Mouse (Mus musculus): ENCODE measurements around the gene Atg4c. TPM values are rescaled to one million over a fixed set of nuclear protein-coding genes. Genes with fewer than 3 reads are reported as not detected.

Gene Atg4c
- total and polyA plus RNA-seq, 3 experiments = 1.2 to 2.3 TPM; not detected in 1

GRCm38 (mm10) chr4:99238305-99238704 lies 44.6 kb downstream of the Atg4c start:
- DNase-seq (ENCODE audit: low read depth, low spot score) = peak; percentile 57
- Histone ChIP-seq H3K4me3 (ENCODE audit: control insufficient read depth in 1 of 2, insufficient read depth in 1 of 2, low read depth in 2 of 2, low read length in 2 of 2) (no peak overlapping the region), H3K9ac (ENCODE audit: control insufficient read depth, low read depth, low read length, poor library complexity, severe bottlenecking) (no peak overlapping the region), H3K9me3 (replicated peaks; ENCODE audit: insufficient read depth, low read length) (no peaks in the 10 kb centered on the region), H3K27ac (ENCODE audit: control insufficient read depth, low read depth, low read length) (no peak overlapping the region), H3K4me1 (ENCODE audit: control insufficient read depth in 1 of 2, insufficient read depth in 2 of 2, low read length in 2 of 2) (no peaks in the 10 kb centered on the region), H3K36me3 (ENCODE audit: control insufficient read depth in 1 of 2, insufficient read depth in 2 of 2, low read length in 2 of 2) (no peaks in the 10 kb centered on the region), H3K79me2 (ENCODE audit: control insufficient read depth, insufficient read depth, low read length, poor library complexity) (no peaks in the 10 kb centered on the region), H3K27me3 (ENCODE audit: control insufficient read depth in 1 of 2, insufficient read depth in 2 of 2, low read length in 2 of 2) (no peaks in the 10 kb centered on the region)
- TF ChIP-seq NELFE (IDR thresholded peaks at IDR 0.05; ENCODE audit: low read depth, low read length) (no peak), CTCF (IDR thresholded peaks at IDR 0.05 in 2 of 3, conservative IDR thresholded peaks at IDR 0.05 in 1 of 3; ENCODE audit: control insufficient read depth in 1 of 3, insufficient read depth in 1 of 3, low read depth in 2 of 3, low read length in 3 of 3, poor library complexity in 1 of 3, severe bottlenecking in 1 of 3) (peak; percentile 35 to 53 (median 52)), GABPA (IDR thresholded peaks at IDR 0.05; ENCODE audit: low read depth, low read length) (no peak), SMC3 (IDR thresholded peaks at IDR 0.05; ENCODE audit: low read depth, low read length) (peak; percentile 9; the same call in 1 of the 2 replicates)

DNA sequence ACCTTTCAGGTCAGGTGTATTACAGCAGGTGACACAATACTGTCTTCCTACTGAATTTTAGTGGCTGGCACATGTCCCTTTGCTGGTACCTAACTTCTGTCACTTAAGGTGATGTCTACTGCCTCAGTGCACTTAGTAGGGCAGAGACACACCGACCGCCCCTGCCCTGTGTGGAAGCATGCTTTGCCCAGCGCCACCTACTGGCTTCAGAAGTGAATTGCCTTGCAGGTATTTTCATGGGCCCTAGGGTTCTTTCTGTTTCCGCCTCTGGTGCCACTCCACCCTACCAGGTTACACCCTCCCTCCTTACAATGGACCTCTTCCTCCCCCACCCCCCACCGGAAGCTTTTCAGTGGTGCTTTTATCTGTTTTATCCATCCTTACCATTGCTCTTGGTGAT lies 47.9 kb downstream of the Atg4c start:
- DNase-seq (ENCODE audit: low read depth, low spot score) = peak; percentile 38
- H3K36me3 ChIP-seq (ENCODE audit: control insufficient read depth in 1 of 2, insufficient read depth in 2 of 2, low read length in 2 of 2) = no peaks in the 10 kb centered on the region

DNA sequence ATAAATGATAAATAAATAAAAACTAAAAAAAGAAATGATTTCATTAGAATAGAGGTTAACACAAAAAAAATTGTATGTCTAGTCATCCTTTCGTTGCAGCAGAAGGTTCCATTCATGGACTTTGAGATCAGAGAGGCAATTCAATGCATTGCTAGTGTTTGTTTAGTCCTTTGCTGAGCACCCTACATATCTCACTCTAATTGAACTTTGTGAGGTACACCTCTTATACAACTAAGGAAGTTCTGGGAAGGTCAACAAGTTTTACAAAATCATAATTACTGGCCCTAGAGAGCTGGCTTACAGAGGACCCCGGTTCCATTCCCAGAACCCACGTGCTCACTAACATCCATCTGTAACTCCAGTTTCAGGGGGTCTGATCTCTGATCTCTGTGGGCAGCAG lies 55.6 kb downstream of the Atg4c start:
- H3K79me2 ChIP-seq (ENCODE audit: control insufficient read depth, insufficient read depth, low read length, poor library complexity) = no peaks in the 10 kb centered on the region
- H3K4me1 ChIP-seq (ENCODE audit: control insufficient read depth in 1 of 2, insufficient read depth in 2 of 2, low read length in 2 of 2) = peaks cover 0 to 5% of the 10 kb centered on the region in 2 experiments; a peak in 2 of 4 replicates
- TF ChIP-seq NRF1 (IDR thresholded peaks at IDR 0.05; ENCODE audit: insufficient read depth, low read depth, low read length, poor library complexity, severe bottlenecking) = no peak
- no peak for TF ChIP-seq GATA1 (IDR thresholded peaks at IDR 0.05; ENCODE audit: low read depth, low read length)
- no peak for TF ChIP-seq MAZ (IDR thresholded peaks at IDR 0.05; ENCODE audit: low read depth, low read length)
- TF ChIP-seq SMC3 (IDR thresholded peaks at IDR 0.05; ENCODE audit: low read depth, low read length) = no peak
- no peak for TF ChIP-seq TAL1 (IDR thresholded peaks at IDR 0.05; ENCODE audit: low read length)
- no peak for TF ChIP-seq HCFC1 (IDR thresholded peaks at IDR 0.05; ENCODE audit: low read depth, low read length)
- no peak for TF ChIP-seq UBTF (IDR thresholded peaks at IDR 0.05; ENCODE audit: borderline replicate concordance, insufficient read depth, low read depth, low read length)
- no peak for TF ChIP-seq CHD2 (IDR thresholded peaks at IDR 0.05; ENCODE audit: low read length)
- no peak for TF ChIP-seq MEF2A (IDR thresholded peaks at IDR 0.05; ENCODE audit: extremely low read depth, insufficient replicate concordance, low read depth, low read length, poor library complexity, severe bottlenecking)
- no peak for TF ChIP-seq E2F4 (IDR thresholded peaks at IDR 0.05; ENCODE audit: borderline replicate concordance, low read depth, low read length)
- TF ChIP-seq MYC (IDR thresholded peaks at IDR 0.05; ENCODE audit: low read depth, low read length) = no peak
- no peak for TF ChIP-seq GABPA (IDR thresholded peaks at IDR 0.05; ENCODE audit: low read depth, low read length)
- TF ChIP-seq ZMIZ1 (IDR thresholded peaks at IDR 0.05; ENCODE audit: low read depth, low read length) = no peak
- TF ChIP-seq RAD21 (IDR thresholded peaks at IDR 0.05; ENCODE audit: low read depth, low read length) = no peak
- TF ChIP-seq MAFK (IDR thresholded peaks at IDR 0.05; ENCODE audit: borderline replicate concordance, low read depth, low read length) = no peak
- TF ChIP-seq ZNF384 (IDR thresholded peaks at IDR 0.05; ENCODE audit: low read depth, low read length) = no peak
- TF ChIP-seq MAX (IDR thresholded peaks at IDR 0.05; ENCODE audit: low read length) = no peak
- no peak for TF ChIP-seq ZC3H11A (IDR thresholded peaks at IDR 0.05; ENCODE audit: low read depth, low read length)
- TF ChIP-seq RCOR1 (IDR thresholded peaks at IDR 0.05; ENCODE audit: low read depth, low read length) = no peak
- H3K4me3 ChIP-seq (ENCODE audit: control insufficient read depth in 1 of 2, insufficient read depth in 1 of 2, low read depth in 2 of 2, low read length in 2 of 2) = no peak overlapping the region
- no peak overlapping the region for H3K9ac ChIP-seq (ENCODE audit: control insufficient read depth, low read depth, low read length, poor library complexity, severe bottlenecking)
- DNase-seq (ENCODE audit: low read depth, low spot score) = no peak
- no peaks in the 10 kb centered on the region for H3K9me3 ChIP-seq (replicated peaks; ENCODE audit: insufficient read depth, low read length)
- H3K27ac ChIP-seq (ENCODE audit: control insufficient read depth, low read depth, low read length) = no peak overlapping the region
- no peaks in the 10 kb centered on the region for H3K27me3 ChIP-seq (ENCODE audit: control insufficient read depth in 1 of 2, insufficient read depth in 2 of 2, low read length in 2 of 2)
- peaks cover 0 to 7% of the 10 kb centered on the region in 2 experiments; a peak in 2 of 4 replicates for H3K36me3 ChIP-seq (ENCODE audit: control insufficient read depth in 1 of 2, insufficient read depth in 2 of 2, low read length in 2 of 2)

More for the DNA sequence above, 47.9 kb downstream of the Atg4c start:
- TF ChIP-seq CHD2 (IDR thresholded peaks at IDR 0.05; ENCODE audit: low read length) (no peak), MYB (IDR thresholded peaks at IDR 0.05; ENCODE audit: low read depth, low read length) (no peak), SMC3 (IDR thresholded peaks at IDR 0.05; ENCODE audit: low read depth, low read length) (peak; percentile 23), TCF12 (IDR thresholded peaks at IDR 0.05; ENCODE audit: low read depth, low read length) (no peak), MXI1 (IDR thresholded peaks at IDR 0.05; ENCODE audit: low read depth, low read length) (no peak), CTCF (IDR thresholded peaks at IDR 0.05 in 2 of 3, conservative IDR thresholded peaks at IDR 0.05 in 1 of 3; ENCODE audit: control insufficient read depth in 1 of 3, insufficient read depth in 1 of 3, low read depth in 2 of 3, low read length in 3 of 3, poor library complexity in 1 of 3, severe bottlenecking in 1 of 3) (peak; percentile 55 to 73 (median 71)), ZNF384 (IDR thresholded peaks at IDR 0.05; ENCODE audit: low read depth, low read length) (no peak), ZKSCAN1 (IDR thresholded peaks at IDR 0.05; ENCODE audit: low read depth, low read length) (peak; percentile 97)
- Histone ChIP-seq H3K9me3 (replicated peaks; ENCODE audit: insufficient read depth, low read length) (no peaks in the 10 kb centered on the region), H3K4me3 (ENCODE audit: control insufficient read depth in 1 of 2, insufficient read depth in 1 of 2, low read depth in 2 of 2, low read length in 2 of 2) (no peak overlapping the region), H3K4me1 (ENCODE audit: control insufficient read depth in 1 of 2, insufficient read depth in 2 of 2, low read length in 2 of 2) (no peaks in the 10 kb centered on the region), H3K79me2 (ENCODE audit: control insufficient read depth, insufficient read depth, low read length, poor library complexity) (no peaks in the 10 kb centered on the region), H3K27ac (ENCODE audit: control insufficient read depth, low read depth, low read length) (no peak overlapping the region), H3K27me3 (ENCODE audit: control insufficient read depth in 1 of 2, insufficient read depth in 2 of 2, low read length in 2 of 2) (no peaks in the 10 kb centered on the region), H3K9ac (ENCODE audit: control insufficient read depth, low read depth, low read length, poor library complexity, severe bottlenecking) (no peak overlapping the region)
